Mouse (Mus musculus) left cerebral cortex, postnatal 36 days (tissue): ENCODE measurements around the gene Grm4. TPM values are rescaled to one million over a fixed set of nuclear protein-coding genes. Genes with fewer than 3 reads are reported as not detected.

ENCODE experiments used
- DNase-seq, 2 experiments: peaks; one replicate each; pipeline ENCODE4 v3.0.0; 2021 to 2022; ENCODE audit warnings: low spot score in 2 of 2, mixed read lengths in 1 of 2
- intact Hi-C: fragments of 180-260 bp; cut with DNase I; formaldehyde crosslinking; loops from one replicate; pipeline ENCODE4 v1.15.1; 2025
- total RNA-seq, 2 experiments: library from RNA; stranded (reverse); gene quantifications; 2 replicates each; pipeline ENCODE4 v1.2.3; 2021

Grm4 gene
- total RNA-seq, 2 experiments from 2014 or later = 23.0 to 27.0 TPM

DNA sequence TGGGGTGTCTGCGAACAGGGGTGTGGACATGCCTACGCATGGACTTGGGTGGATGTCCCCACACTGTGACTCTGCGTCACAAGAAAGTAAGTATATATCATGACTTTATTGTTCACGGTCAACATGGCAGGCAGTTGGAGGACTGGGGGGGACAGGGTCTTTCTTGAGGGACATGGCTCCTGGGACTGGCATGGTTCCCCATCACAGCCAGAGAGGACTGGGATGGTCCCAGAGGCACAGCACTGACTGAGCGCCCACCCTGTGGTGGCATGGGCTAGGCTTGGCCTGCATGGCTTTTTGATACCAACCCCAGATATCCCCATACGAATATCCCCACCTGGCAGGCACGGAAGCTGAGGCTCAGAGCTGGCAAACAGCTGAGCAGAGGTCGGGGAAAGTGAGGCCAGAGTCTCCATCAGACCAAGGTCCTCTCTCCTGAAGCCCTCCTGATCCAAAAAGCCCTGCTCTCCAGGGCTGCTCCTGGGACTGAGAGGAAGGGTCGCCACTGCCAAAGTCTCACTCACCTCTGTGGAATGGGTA, 64.1 kb downstream of the Grm4 start:
- intact Hi-C loops = no loop called here
- DNase-seq = no peak

DNA sequence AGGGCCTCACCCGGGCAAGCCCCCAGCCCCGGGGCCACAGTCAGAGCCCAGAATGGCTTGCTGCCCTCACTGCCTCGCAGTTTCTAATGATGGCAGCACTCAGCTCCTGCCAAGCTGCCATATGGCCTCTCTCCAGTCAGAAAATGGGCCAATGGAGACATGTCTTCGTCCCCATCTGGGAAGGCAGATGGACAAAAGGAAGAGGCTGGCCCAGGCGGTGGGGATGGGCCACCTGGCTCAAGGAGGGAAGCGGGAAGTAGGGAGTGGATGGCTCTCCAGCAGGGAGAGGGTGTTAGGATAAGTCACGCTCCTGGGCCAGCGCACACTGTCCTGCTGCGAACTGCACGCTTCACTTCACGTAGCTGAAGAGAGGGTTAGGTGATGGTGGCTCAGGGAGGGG, 64.8 kb downstream of the Grm4 start:
- intact Hi-C loops = no loop called here
- peak; percentile 9 to 15 for DNase-seq

DNA sequence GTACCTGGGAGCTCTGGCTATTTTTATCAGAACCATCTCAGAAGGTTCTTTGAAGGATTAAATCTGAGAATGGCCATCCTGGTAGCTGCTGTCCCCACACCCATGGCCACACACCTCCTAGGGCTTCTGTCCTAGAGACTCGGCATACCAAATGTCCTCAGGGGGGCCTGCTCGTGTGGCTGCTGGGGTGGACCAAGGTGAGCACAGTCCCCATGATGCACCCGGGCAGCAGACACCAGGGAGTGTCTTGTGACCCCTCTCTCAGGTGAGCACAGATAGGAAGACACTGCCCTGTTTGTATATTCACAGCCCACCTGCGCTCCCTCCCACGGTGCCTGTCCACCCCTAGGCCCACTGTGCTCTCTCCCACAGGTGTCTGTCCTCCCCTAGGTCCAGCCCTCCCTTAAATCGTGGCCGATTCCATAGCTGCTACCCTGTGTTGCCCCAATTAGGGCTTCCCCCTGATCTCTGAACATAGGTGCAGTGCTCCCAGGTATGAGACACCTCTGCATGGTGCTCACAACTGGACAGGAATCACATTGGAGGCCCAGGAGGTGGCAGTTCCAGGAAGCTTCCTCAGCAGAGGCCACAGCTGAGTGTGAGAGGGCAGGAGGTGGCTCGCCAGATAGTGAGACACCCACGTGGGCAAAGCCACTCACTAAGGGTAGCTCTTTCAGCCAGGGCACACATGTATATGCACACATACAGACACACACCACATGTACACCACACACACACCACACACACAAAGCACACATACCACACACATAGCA, 66.0 kb downstream of the Grm4 start:
- no peak for DNase-seq
- intact Hi-C loops = no loop called here

DNA sequence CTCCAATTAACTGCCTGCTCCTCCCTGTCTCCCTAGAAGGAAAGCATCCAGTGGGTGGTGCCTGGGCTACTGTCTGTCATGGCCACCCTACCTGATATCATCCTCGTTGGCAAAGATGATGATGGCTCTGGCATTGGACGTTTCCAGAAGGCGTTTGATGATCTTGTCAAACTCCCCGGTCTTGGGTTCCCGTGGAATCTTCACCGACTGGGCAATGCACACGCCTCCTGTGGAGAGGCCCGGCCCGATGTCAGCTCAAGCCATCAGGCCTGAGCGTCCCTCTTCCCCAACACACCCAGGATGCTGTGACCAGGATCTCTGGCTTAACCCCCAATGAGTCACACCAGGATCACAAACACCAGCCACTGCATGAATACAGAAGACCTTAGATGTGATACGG, 66.8 kb downstream of the Grm4 start:
- intact Hi-C loops = no loop called here
- DNase-seq = no peak

DNA sequence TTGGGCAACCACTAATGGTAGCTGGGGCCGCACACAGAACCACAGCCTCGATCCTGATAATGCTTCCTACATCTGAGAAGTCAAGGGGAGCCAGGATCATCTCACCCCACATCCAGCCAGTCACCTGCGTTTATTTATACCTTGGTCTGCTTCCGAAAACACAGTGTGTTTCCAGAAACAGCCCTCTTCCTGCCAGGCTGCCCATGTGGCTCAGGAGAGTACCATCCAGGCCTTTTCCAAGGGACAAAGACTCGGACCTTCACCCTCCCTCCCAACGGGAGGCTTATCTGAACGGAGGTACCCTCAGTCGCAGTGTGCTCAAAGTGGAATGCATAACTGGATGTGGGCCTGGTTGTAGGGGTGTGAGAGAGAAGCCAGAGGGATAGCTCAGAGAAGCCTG, 68.2 kb downstream of the Grm4 start:
- intact Hi-C loops = no loop called here
- DNase-seq = no peak

DNA sequence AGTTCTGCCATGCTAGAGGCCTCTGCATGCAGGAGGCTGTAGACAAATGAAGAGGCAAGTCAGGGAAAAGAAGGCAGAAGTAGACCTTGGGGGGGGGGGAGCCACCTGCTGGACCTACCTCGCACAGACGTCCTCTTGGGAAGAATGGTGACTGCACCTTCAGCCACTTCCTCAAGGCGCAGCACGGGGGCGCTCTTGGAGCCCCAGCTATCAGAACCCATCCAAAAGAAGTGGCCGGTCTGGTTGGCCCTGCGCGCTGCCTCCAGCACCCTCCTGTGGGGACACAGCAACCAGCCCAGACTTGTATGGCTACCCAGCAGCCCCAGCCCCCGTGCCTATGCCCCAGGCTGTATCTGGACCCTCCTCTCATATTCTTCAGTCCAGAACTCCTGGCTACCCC, 69.4 kb downstream of the Grm4 start:
- intact Hi-C loops = no loop called here
- DNase-seq = no peak

DNA sequence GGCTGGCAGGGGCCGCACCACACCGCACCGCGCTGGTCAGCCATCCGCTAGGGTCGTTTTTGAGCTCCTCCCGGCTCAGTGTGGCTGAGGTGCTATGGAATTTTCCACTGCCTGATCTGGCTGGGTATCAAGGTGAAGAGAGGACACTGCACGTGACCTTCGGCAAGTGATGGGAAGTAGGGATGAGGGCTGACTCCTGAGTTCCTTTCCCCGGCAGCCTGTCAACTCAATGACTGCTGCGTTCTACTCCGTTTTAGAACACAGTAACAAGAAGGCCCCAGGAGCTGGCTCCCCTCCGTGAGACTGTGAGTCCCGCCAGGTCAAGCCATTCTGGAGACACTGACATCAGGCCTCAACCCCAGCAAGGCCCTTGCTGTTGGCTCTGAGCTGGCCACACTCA, 70.0 kb downstream of the Grm4 start:
- intact Hi-C loops = no loop called here
- DNase-seq = no peak

DNA sequence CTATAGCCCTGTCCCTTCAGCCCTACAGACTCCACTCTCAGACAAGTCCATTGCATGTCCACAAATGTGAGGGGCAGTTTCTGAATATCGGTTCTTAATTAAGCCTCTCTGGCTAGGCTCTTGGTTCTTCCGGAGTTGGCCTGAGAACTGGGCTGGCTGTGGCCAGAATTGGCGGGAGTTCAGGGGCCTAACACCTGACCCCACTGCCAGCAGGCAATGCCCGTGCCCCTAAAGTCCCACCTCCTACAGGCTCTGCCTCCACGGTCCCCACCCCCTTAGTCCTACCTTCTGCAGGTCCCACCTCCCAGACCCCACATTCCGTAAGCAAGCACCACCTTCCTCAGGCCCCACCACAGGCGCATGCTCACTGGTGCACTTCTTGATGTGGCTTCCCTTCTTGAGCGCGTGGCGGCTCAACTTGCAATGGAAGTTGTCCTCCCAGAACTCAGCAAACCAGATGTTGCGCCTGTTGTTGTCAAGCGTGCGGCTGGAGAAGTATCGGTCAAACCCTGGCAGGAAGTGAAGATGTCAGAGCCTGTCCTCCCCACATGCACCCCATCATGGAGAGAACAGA, 71.4 kb downstream of the Grm4 start:
- DNase-seq = no peak
- intact Hi-C loops = no loop called here

DNA sequence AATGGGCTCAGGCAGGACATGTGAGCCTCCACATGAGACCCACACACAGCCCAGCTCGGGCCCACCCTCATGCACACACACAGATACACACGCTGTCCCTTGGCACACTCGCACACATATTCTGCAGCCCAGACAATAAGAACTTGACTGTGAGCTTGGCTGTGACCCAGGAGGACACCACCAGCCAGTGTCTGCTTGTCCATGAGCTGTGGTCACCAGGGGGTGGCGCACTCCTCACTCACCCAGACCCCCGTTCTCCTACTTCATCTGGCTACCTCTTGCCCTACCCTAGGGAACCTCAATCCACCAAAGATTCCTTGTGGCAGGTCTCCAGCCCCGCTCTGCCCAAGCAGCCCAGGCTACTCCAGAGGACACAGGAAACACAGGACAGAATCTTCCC, 72.5 kb downstream of the Grm4 start:
- intact Hi-C loops = no loop called here
- DNase-seq = no peak

DNA sequence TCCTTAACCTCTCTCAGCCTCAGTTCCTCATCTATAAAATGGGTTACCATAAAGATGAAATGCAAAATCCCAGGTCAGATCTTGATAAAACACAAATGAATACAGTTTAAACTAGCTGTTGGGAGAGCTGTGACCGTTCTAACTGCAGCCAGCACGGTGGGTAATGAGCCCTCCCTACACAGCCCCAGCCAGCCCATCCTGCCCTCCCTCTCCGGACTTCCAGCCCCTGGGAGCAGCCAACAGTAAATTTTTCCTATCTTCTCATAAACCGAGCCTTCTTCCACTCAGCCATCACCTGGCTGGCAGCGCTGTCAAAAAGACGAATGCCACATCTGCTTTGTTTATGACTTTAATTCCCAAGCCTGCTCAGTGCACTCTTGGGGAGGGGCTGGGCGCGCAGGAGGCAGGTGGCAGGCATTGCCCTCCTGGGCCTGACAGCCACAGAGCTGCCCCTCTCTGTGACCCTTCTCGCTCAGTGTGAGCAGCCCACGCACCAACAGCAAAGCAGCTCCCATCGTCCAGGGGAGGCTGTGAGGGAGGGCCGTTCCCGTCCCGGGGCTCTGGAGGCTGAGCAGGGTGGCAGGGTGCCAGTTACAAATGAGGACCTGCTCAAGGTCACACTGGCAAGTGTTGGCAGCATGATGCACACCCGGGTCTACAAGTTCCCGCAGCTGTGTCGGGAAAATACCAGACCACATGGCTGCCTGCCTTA, 75.7 kb downstream of the Grm4 start:
- DNase-seq = no peak
- intact Hi-C loops = no loop called here

DNA sequence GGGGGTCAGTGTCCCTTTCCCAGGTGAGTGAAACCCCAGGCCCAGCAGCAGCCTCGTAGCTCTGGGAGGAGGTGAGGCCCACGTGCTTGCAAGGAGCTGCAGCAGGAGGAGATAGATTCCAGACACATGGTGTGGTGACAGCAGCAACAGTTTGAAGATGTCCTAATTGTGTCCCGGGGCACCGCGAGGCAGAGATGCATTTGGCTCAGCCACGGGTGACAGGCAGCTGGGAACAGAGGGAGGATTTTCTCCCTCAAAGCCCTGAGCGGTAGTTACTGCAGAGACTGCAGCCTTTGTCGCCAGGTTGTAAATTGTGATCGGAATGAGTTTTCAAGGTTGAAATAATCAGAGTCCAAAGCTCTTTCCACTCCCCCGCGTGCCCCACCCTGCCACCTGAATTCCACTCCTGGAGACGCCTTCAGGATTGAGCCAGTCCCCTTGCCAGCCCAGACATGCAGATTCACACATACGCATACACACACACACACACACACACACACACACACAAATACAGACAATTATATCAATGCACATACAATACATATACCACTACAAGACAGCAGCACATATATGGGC, 78.6 kb downstream of the Grm4 start:
- DNase-seq = no peak
- intact Hi-C loops = no loop called here

DNA sequence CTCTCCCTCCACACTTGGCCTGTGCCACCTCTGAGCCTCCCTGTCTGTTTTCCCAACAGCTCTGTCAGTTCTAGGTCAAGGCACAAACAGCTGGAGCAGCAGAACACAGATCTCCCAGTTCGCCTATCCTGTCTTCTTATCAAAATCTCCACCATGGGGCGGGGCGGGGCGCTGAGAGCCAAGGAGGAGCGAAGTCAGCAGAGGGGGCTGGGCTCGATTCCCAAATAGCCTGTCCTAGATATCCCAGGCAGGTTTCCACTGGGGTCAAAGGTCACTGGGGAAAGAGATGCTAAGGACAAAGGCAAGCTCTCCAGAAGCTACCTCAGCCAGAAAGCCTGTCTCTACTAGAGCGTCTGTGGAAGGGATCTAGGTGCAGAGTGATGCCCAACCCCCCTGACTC, 79.4 kb downstream of the Grm4 start:
- intact Hi-C loops = no loop called here
- DNase-seq = no peak

DNA sequence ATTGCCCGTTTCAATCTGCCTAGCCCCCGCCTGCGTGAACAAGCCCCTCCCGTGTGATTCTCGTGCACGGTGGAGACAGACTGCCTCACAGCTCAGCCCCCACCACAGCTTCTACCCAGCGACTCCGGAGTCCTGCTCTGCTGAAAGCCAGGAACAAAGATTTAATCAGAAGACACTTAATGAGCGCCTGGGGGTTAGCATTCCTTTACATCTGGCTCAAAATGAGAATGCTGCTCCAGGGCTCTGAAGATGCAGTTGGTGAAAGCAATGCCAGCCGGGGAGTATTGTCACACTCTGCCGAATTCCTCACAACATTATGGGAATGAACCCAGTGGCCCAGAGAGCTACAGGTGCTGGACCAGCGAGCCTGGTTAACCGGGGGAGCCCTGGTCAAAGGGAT, 85.4 kb downstream of the Grm4 start:
- intact Hi-C loops = no loop called here
- no peak for DNase-seq

DNA sequence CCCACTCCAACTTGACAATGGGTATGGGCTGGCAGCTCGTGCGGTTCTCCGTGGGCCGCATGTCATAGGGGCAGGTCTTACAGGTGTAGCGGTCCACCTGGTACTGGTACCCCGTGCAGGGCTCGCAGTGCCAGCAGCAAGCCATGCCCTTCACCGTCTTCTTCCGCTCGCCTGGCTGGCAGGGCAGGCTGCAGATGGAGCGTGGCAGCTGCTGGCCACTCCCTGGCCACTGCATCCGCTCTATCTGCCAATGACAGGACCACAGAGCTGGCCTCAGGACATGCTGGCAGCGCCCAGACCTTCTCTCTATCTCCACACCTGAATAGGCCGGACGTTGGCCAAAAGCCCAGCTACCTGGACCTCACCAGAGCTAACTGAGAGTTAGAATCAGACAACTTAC, 86.0 kb downstream of the Grm4 start:
- no peak for DNase-seq
- intact Hi-C loops = no loop called here

DNA sequence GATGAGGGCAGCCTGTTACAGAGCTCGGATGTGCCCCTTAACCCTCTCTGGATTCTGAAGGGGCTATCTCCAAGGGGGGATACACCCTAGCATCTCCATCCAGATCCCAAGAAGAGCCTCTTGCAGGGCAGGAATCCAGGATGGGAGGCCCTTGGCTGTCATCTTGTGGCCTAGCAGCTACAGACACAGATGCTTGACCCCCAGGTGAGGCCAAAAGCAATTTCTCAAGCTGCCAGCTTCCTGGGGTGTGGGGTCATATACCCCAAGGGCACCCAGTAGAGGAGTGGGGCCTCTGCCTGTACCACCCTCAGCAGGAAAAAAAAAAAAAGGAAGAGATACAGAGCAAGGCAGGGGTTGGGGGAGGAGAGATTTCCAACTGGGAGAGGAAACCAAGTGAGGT, 87.1 kb downstream of the Grm4 start:
- intact Hi-C loops = no loop called here
- DNase-seq = no peak

DNA sequence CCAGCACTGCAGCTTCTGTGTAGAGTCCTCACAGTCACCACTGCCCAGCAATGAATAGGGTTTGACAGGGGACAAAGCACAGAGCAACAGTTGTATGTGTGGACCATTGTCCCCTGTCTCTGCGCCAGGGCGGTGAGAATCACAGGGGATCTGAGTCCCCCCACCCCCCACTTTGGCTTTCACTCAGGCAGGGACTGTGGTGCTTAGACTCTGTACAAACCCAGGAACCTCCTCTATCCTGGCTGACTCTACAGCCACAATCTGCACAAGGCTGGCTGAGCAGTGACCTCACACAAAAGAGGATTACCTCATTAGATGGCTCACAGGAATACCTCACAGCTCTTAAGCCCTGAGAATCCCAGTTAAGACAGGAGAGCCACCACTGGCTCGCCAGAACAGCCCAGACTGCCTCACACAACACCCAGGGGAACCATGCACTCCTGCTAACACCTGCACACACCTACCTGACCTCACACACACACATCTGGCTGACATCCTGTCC, 88.0 kb downstream of the Grm4 start:
- no peak for DNase-seq
- intact Hi-C loops = no loop called here

DNA sequence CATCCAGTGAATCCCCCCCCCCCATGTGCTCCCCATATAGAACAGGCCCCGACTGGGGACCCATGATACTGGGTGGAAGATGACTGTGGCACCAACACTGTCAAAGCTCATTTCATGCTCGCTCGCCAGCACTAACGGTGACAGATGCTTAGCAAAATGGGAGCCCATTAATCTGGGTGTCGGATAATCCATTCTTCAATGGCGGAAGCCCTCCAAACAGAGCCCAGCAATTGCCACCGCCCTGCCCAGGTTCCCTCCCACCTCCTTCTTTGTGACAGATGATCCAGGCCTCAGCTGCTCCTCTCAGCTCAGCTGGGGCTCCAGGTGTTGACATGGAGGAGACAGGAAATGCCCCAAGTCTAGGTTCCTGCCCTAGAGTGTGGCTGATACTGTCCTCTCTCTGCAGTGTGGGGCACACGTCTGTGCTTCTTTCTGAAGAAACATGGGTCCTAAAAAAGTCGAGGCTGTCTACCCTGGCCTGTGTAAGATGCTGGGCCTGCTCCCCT, 89.0 kb downstream of the Grm4 start:
- DNase-seq = no peak
- intact Hi-C loops = no loop called here

DNA sequence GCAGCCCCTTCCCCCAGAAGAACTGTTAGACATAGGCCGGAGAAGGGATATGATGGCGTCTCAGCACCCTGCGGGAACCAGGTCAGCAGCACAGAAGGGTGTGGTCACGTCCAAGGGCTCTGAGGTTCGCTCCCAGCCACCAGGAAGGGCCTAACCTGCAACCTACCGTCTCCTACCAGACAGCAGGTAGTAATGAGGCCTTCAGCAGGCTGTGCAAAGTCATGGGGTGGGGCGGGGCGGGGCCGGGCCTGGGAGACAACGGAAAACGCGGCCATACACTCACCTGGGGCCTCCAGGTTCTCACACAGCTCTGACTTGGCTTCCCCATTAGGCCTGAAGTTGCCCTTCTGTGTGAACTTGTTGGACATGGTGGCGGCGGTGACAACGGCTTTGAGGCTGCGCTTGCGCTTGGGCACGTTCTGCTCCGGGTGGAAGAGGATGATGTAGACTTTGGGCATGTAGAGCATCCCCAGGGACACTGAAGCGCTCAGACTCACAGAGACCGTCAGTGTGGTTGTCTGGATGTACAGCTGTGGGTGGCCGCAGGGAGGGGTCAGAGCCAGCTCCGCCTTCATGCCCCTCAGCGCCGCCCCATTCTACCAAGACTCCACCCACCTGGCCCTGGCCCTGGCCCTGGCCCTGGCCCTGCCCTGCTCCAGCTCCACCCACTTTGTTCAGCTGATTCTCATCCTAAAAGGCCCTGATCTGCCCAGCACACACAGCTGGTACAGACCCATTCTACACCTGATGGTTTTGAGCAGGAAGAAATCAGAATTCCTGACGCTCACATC, 90.0 kb downstream of the Grm4 start:
- intact Hi-C loops = no loop called here
- no peak for DNase-seq

DNA sequence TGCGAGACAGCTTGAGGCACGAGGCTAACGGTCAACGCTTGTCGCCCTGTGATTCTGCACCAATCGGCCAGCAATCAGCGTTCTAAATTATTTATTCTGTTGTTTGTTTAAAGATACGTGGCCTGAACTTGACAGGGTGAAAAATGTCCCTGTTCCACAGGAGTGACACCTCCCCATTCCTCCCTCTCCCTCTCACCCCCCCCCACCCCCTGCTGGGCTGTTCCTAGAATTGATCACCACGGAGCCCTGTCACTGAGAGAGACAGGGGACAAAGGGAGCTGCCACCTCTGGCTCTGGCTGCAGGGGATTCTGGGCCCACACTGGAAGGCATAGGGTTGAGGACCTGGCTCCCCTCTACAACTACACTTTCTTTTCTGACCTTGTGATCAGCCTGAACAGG, 91.4 kb downstream of the Grm4 start:
- intact Hi-C loops = no loop called here
- DNase-seq = no peak
